Mouse (Mus musculus) limb, embryonic 15.5 days (tissue): ENCODE measurements around the gene Snapc3. TPM values are rescaled to one million over a fixed set of nuclear protein-coding genes. Genes with fewer than 3 reads are reported as not detected.
"Not testable (repeated sequence)": the region's sequence is repeated elsewhere in the genome, so short reads cannot be mapped to it uniquely, and the experiment has no call there.

Experiments used
- ATAC-seq: fragments of 200-750 bp; cut with Nextera tagmentation; 2 replicates; pipeline ENCODE4 v1.8.0; 2017; ENCODE audit warnings: low read depth, moderate TSS enrichment; ENCODE audit not compliant: insufficient number of reproducible peaks, low FRiP score, low TSS enrichment
- H3K27ac ChIP-seq: fragments of 300-500 bp; sonication (generic); 2 replicates; pipeline ENCODE4 v1.5.1; 2015; ENCODE audit warnings: moderate library complexity, mild to moderate bottlenecking, inconsistent platforms
- H3K27me3 ChIP-seq: fragments of 300-500 bp; sonication (generic); 2 replicates; pipeline ENCODE4 v1.6.1; 2015; ENCODE audit warnings: inconsistent platforms
- H3K36me3 ChIP-seq: fragments of 300-500 bp; sonication (generic); 2 replicates; pipeline ENCODE4 v1.6.1; 2015; ENCODE audit warnings: inconsistent platforms
- H3K4me1 ChIP-seq: fragments of 300-500 bp; sonication (generic); 2 replicates; pipeline ENCODE4 v1.6.1; 2015; ENCODE audit warnings: inconsistent platforms
- H3K4me2 ChIP-seq: fragments of 300-500 bp; sonication (generic); 2 replicates; pipeline ENCODE4 v1.6.1; 2015; ENCODE audit warnings: mild to moderate bottlenecking, inconsistent platforms
- H3K4me3 ChIP-seq: fragments of 300-500 bp; sonication (generic); 2 replicates; pipeline ENCODE4 v1.5.1; 2015; ENCODE audit warnings: mild to moderate bottlenecking, inconsistent platforms
- H3K9ac ChIP-seq: fragments of 300-500 bp; sonication (generic); 2 replicates; pipeline ENCODE4 v1.6.1; 2015; ENCODE audit warnings: inconsistent platforms
- H3K9me3 ChIP-seq: fragments of 300-500 bp; sonication (generic); 2 replicates; pipeline ENCODE4 v1.6.1; 2016; ENCODE audit warnings: inconsistent platforms
- WGBS: fragments of 180-500 bp; shearing (Covaris S2); methylation state at CpG from one replicate; pipeline ENCODE4 v1.1.7; 2015; 5-methylcytosine and 5-hydroxymethylcytosine counted together
- polyA plus RNA-seq: library from polyadenylated mRNA; unstranded; fragments of >200 nt; fragmentation: Nextera tagmentation; extraction: Ambion mirVana; gene quantifications from 2 replicates; pipeline ENCODE4 v1.2.1, GENCODE M21; 2015

Snapc3 gene
- polyA plus RNA-seq, 1 experiment from 2014 or later, result 39.0 TPM

- H3K9me3 ChIP-seq, result no peaks in the 10 kb centered on the region
- H3K4me3 ChIP-seq, result no peak overlapping the region
- H3K9ac ChIP-seq, result no peak overlapping the region
- H3K27ac ChIP-seq, result no peak overlapping the region
- 62% methylated on average over 8 of the region's 8 CpGs for WGBS
- no peak overlapping the region for H3K4me2 ChIP-seq
- H3K27me3 ChIP-seq, result no peaks in the 10 kb centered on the region
- H3K4me1 ChIP-seq, result no peaks in the 10 kb centered on the region; the same call in 1 of the 2 replicates
- H3K36me3 ChIP-seq, result no peaks in the 10 kb centered on the region
- no peak for ATAC-seq
Measured at GRCm38 (mm10) chr4:83511083-83511482, 93.6 kb downstream of the Snapc3 start.

GRCm38 (mm10) chr4:83512217-83512616 is 94.7 kb downstream of the Snapc3 start:
- ATAC-seq, result no peak
- H3K4me1 ChIP-seq, result no peaks in the 10 kb centered on the region; the same call in 1 of the 2 replicates
- no peaks in the 10 kb centered on the region for H3K27me3 ChIP-seq
- no peak overlapping the region for H3K4me2 ChIP-seq
- H3K9ac ChIP-seq, result no peak overlapping the region
- no peaks in the 10 kb centered on the region for H3K36me3 ChIP-seq
- H3K4me3 ChIP-seq, result no peak overlapping the region
- H3K9me3 ChIP-seq, result no peaks in the 10 kb centered on the region
- WGBS, result 87% methylated on average over 3 of the region's 3 CpGs
- no peak overlapping the region for H3K27ac ChIP-seq

GRCm38 (mm10) chr4:83512644-83513043 is 95.1 kb downstream of the Snapc3 start:
- H3K27ac ChIP-seq, result no peak overlapping the region
- no peaks in the 10 kb centered on the region for H3K36me3 ChIP-seq
- no peak for ATAC-seq
- H3K4me1 ChIP-seq, result no peaks in the 10 kb centered on the region; the same call in 1 of the 2 replicates
- H3K4me2 ChIP-seq, result no peak overlapping the region
- no peaks in the 10 kb centered on the region for H3K27me3 ChIP-seq
- WGBS, result 64% methylated on average over 2 of the region's 2 CpGs
- no peak overlapping the region for H3K4me3 ChIP-seq
- no peaks in the 10 kb centered on the region for H3K9me3 ChIP-seq
- H3K9ac ChIP-seq, result no peak overlapping the region

GRCm38 (mm10) chr4:83514183-83514582 is 96.7 kb downstream of the Snapc3 start:
- H3K36me3 ChIP-seq, result no peaks in the 10 kb centered on the region
- H3K9ac ChIP-seq, result no peak overlapping the region
- H3K4me3 ChIP-seq, result no peak overlapping the region
- 81% methylated on average over 1 of the region's 1 CpGs for WGBS
- no peak overlapping the region for H3K4me2 ChIP-seq
- H3K27ac ChIP-seq, result no peak overlapping the region
- H3K4me1 ChIP-seq, result no peaks in the 10 kb centered on the region; the same call in 1 of the 2 replicates
- no peaks in the 10 kb centered on the region for H3K9me3 ChIP-seq
- ATAC-seq, result no peak
- H3K27me3 ChIP-seq, result no peaks in the 10 kb centered on the region

- Histone ChIP-seq H3K4me3 (no peak overlapping the region), H3K4me1 (no peaks in the 10 kb centered on the region; the same call in 1 of the 2 replicates), H3K9ac (no peak overlapping the region), H3K36me3 (no peaks in the 10 kb centered on the region), H3K27me3 (no peaks in the 10 kb centered on the region), H3K27ac (no peak overlapping the region), H3K4me2 (no peak overlapping the region), H3K9me3 (no peaks in the 10 kb centered on the region)
- ATAC-seq, result no peak
- WGBS, result 90% methylated on average over 10 of the region's 10 CpGs
Measured at GRCm38 (mm10) chr4:83514976-83515669, 97.6 kb downstream of the Snapc3 start.

- 94% methylated on average over 5 of the region's 6 CpGs for WGBS
- H3K4me3 ChIP-seq, H3K27ac ChIP-seq, ATAC-seq, H3K27me3 ChIP-seq, H3K4me2 ChIP-seq, H3K9me3 ChIP-seq, H3K4me1 ChIP-seq, H3K36me3 ChIP-seq, H3K9ac ChIP-seq: not testable (repeated sequence)
Measured at GRCm38 (mm10) chr4:83516144-83516543, 98.6 kb downstream of the Snapc3 start.

Other genes with a start within 250 kb of the Snapc3 start
- 5.6 TPM in 2 replicates for gene Ttc39b, start 93.5 kb upstream of the Snapc3 start, polyA plus RNA-seq
- 73.9 and 96.7 TPM in 2 replicates for gene Psip1, start 68.7 kb downstream of the Snapc3 start, polyA plus RNA-seq
- 3.4 and 4.0 TPM in 2 replicates for gene Ccdc171, start 107.8 kb downstream of the Snapc3 start, polyA plus RNA-seq